Mouse (Mus musculus) E14TG2a.4 (cell line): Measurements from ENCODE around the gene Megf11.
"Not testable (repeated sequence)": the region's sequence is repeated elsewhere in the genome, so short reads cannot be mapped to it uniquely, and the experiment has no call there.

Experiments
- H3K27me3 ChIP-seq: 2 replicates; pipeline ENCODE4 v1.6.1; 2014; ENCODE audit warnings: low read length, control low read depth; ENCODE audit not compliant: insufficient read depth
- H3K36me3 ChIP-seq: 2 replicates; pipeline ENCODE4 v1.6.1; 2014; ENCODE audit warnings: low read length, control low read depth; ENCODE audit not compliant: insufficient read depth
- H3K4me1 ChIP-seq: replicated peaks from 2 replicates; pipeline ENCODE4 v1.6.1; 2014; ENCODE audit warnings: low read depth, low read length, control low read depth
- H3K4me3 ChIP-seq: replicated peaks from 2 replicates; pipeline ENCODE4 v1.5.1; 2014; ENCODE audit warnings: mild to moderate bottlenecking, low read length
- H3K9me3 ChIP-seq: 2 replicates; pipeline ENCODE4 v1.6.1; 2014; ENCODE audit warnings: low read length, control low read depth
- CTCF ChIP-seq: conservative IDR thresholded peaks from 2 replicates; pipeline ENCODE4 v1.5.1; 2014; ENCODE audit warnings: low read length
- NANOG ChIP-seq: IDR thresholded peaks from 2 replicates; pipeline ENCODE4 v1.6.1; 2014; ENCODE audit warnings: borderline replicate concordance, low read length, mixed read lengths
- POU5F1 ChIP-seq: IDR thresholded peaks from 2 replicates; pipeline ENCODE4 v1.6.1; 2014; ENCODE audit warnings: low read length, borderline replicate concordance

The Megf11 gene

DNA sequence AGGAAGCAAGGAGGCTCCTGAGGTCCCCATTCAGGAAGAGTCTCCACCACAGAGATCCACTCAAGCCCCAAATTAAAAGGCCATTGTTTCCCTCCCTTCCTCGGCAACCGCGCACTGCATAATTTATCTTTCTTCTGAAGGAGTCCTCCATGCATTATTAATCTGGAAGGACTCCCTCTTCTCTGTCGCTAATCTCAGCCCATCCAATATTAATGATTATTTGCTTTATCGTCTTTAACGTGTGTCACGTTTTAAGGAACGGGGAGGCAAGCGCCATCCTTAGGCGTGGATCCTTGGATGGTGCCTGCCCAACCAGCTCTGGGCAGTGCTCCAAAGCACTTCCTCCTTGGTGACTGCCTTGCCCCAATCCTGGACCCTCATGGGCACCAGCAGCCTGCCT lies 269.3 kb downstream of the Megf11 start:
- Histone ChIP-seq H3K36me3 (0 out of 2 replicates have a peak, but pooled peaks cover 4% of the 10 kb centered on the region), H3K4me3 (no peak overlapping the region), H3K27me3 (no peaks in the 10 kb centered on the region), H3K4me1 (peaks cover 37% of the 10 kb centered on the region), H3K9me3 (peaks cover 6% of the 10 kb centered on the region)
- TF ChIP-seq POU5F1 (no peak), NANOG (no peak), CTCF (no peak)

DNA sequence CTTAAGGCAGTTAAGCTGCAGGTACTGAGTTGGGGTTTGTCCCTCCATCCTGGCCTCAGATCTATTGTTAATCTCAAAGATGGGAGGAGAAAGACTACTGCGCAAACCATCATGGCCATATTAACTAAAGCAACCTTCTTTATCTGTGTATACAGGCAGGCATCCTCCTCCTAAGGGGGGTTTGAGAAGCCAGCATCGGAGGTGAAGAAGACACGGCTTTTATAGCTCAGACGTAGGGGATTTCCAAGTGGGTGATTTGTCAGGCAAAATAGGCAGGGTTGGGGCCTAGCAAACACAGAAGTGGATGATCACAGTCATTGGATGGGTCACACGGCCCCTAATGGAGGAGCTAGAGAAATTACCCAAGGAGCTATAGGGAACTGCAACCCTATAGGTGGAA lies 271.2 kb downstream of the Megf11 start:
- H3K36me3 ChIP-seq, result 0 out of 2 replicates have a peak, but pooled peaks cover 4% of the 10 kb centered on the region
- H3K4me3 ChIP-seq, result no peak overlapping the region
- H3K9me3 ChIP-seq, result peaks cover 6% of the 10 kb centered on the region
- TF ChIP-seq POU5F1 (no peak), NANOG (no peak), CTCF (no peak)
- peaks cover 18% of the 10 kb centered on the region for H3K4me1 ChIP-seq
- H3K27me3 ChIP-seq, result no peaks in the 10 kb centered on the region

DNA sequence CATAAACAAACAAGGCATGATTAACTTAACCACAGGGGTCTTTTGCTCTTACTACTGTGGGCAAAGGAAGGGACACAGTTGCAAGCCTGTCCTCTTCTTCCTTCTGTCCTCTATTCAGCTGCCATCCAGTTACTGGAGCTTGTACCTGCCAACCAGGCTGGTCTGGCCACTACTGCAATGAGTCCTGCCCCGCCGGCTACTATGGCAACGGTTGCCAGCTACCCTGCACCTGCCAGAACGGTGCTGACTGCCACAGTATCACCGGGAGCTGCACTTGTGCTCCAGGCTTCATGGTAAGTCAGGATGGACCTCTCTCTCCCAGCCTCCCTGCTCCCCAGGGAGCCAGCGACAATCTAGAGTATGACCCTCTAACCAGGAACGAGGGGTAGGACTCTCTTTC lies 274.8 kb downstream of the Megf11 start:
- TF ChIP-seq CTCF (no peak), POU5F1 (no peak), NANOG (no peak)
- Histone ChIP-seq H3K9me3 (no peaks in the 10 kb centered on the region), H3K4me1 (peaks cover 22% of the 10 kb centered on the region), H3K4me3 (no peak overlapping the region), H3K27me3 (no peaks in the 10 kb centered on the region), H3K36me3 (no peaks in the 10 kb centered on the region)

DNA sequence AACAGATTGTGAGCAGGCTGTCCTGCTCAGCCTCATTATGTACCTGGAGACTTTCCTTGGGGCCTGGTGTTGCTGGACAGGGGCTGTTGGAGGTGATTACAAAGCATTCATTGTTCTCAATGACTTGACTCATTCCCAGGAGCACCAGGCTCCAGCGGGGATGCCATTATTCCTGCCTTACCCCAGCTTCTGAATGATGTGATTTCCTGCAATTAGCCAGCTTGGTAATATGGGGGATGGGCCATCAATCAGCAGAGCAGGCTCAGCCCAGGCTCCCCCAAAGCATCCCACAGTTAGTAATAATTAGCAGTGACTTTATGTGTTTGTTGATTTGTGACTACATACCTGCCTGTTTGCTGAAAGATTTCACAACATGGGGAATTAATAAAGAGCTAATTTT lies 279.2 kb downstream of the Megf11 start:
- Histone ChIP-seq H3K4me1 (peaks cover 56% of the 10 kb centered on the region), H3K27me3 (no peaks in the 10 kb centered on the region), H3K9me3 (no peaks in the 10 kb centered on the region), H3K36me3 (no peaks in the 10 kb centered on the region), H3K4me3 (no peak overlapping the region)
- TF ChIP-seq POU5F1 (no peak), NANOG (0 out of 2 replicates have a peak, but pooled peaks have one; percentile 12)

DNA sequence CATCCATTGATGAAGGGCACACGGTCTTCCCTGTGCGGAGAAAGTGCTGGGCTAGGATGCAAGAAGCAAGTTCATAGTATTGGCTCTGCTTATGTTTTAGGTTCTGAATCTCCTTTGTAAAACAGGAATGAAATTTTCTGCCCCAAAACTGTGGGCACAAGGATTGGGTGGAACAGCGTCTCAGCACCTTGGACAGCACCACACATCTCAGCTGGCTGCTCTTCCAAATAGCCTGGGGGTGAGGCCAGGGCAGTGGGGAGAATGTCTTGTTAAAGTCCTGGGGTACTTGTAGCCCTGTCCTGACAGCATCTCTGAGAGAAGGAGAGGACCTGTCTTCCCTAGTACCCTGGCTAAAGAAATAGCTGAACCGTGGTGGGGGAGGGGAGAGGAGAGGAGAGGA lies 281.1 kb downstream of the Megf11 start:
- Histone ChIP-seq H3K9me3 (no peaks in the 10 kb centered on the region), H3K36me3 (no peaks in the 10 kb centered on the region), H3K4me1 (peaks cover 68% of the 10 kb centered on the region), H3K27me3 (no peaks in the 10 kb centered on the region), H3K4me3 (no peak overlapping the region)
- TF ChIP-seq POU5F1 (no peak), NANOG (no peak), CTCF (no peak)

DNA sequence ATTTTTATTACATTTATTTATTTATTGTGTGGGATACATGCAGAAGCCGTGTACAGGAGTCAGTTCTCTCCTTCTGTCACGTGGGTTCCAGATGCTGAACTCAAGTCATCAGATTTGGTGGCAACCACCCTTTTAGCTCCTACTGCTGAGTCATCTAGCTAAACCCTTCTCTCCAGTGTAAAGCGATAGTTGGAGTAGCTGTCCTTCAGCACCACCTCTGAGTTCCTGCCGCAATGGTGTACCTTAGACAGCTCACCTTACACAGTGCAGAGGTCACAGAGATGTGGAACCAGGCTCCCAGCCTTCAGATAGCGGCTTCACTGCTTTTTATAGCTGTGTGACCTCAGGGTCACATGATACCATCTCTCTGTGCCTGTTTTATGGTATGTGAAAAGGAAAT lies 282.1 kb downstream of the Megf11 start:
- H3K9me3 ChIP-seq, result no peaks in the 10 kb centered on the region
- no peak overlapping the region for H3K4me3 ChIP-seq
- no peaks in the 10 kb centered on the region for H3K36me3 ChIP-seq
- no peaks in the 10 kb centered on the region for H3K27me3 ChIP-seq
- peaks cover 74% of the 10 kb centered on the region for H3K4me1 ChIP-seq
- TF ChIP-seq CTCF (no peak), NANOG (no peak), POU5F1 (no peak)

DNA sequence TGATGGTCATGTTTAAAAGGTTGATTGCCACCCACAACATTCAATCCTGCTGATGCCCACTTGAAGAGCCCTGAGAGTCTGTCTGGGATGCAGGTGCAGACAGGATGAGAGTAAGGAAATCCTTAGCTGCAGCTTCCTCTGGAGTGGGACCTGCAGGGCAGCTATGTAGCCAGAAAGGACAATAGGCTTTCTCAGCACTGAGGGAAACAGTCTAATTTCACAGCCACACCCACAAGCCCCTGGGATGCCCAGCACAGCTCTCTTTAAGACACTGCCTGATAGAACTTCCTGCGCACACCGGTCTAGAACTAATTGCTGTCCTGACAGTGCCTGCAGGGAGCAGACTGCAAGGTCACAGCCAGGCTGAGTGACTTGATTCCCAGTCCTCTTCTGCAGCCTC lies 282.6 kb downstream of the Megf11 start:
- Histone ChIP-seq H3K36me3 (no peaks in the 10 kb centered on the region), H3K9me3 (no peaks in the 10 kb centered on the region), H3K4me1 (peaks cover 76% of the 10 kb centered on the region), H3K27me3 (no peaks in the 10 kb centered on the region), H3K4me3 (no peak overlapping the region)
- TF ChIP-seq NANOG, result no peak
- no peak for TF ChIP-seq CTCF
- no peak for TF ChIP-seq POU5F1

DNA sequence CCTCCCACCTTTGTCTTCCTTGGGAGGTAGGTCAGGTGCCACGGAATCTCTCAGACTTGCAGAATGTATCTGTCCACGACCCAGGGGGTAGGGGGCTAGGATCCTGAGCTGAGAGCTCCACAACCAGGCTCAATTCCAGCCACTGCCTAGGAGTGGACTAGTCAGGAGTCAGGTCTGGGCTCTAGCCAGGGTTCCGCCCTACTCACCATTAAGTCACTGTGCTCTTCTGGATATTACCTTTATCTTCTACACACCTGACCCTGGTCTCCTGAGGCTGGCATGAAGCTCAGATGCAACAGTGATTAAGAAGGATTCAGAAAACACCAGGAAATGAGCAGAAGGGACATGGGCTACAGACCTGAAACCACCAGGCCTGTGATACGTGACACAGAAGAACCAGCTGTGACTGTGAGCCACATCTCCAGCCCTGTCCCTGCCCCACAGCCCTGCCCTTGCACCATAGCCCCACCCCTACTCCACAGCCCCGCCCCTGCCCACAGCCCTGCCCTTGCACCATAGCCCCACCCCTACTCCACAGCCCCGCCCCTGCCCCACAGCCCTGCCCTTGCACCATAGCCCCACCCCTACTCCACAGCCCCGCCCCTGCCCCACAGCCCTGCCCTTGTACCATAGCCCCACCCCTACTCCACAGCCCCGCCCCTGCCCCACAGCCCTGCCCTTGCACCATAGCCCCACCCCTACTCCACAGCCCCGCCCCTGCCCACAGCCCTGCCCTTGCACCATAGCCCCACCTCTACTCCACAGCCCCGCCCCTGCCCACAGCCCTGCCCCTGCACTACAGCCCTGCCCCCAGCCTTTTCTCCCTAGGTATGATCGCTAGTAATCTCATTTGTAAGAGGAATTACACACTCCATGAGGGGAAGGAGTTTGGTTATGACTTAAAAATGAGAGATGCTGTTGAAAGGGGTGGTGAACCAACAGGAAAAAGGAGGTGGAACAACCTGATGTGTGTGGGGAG lies 286.2 kb downstream of the Megf11 start:
- H3K36me3 ChIP-seq, H3K27me3 ChIP-seq, H3K9me3 ChIP-seq, H3K4me3 ChIP-seq: not testable (repeated sequence)
- H3K4me1 ChIP-seq, result peaks cover 44% of the 10 kb centered on the region
